Comparison of ENCODE assay signal across 8 mouse cellular contexts in genomic region chr1:143740581-143740980, GRCm38 (mm10). TPM values are rescaled to one million over a fixed set of nuclear protein-coding genes. Genes with fewer than 3 reads are reported as not detected.
DNase-seq lines count a peak whose midpoint lies in the region; ATAC-seq and TF ChIP-seq lines count a peak whose summit lies in the region.

No protein-coding gene starts in this region.

- no peak overlapping the region for H3K4me3 ChIP-seq in heart, embryonic 14.5 days (ENCODE audit: control insufficient read depth in 1 of 2, insufficient read depth in 1 of 2, low read depth in 1 of 2, low read length in 2 of 2)
- H3K4me3 ChIP-seq in stomach, embryonic 14.5 days (ENCODE audit: low read depth, low read length), result no peak overlapping the region
- no peak overlapping the region for H3K4me3 ChIP-seq in stomach, postnatal 0 days (ENCODE audit: low read depth, low read length)
- no peak overlapping the region for H3K4me3 ChIP-seq in intestine, postnatal 0 days (ENCODE audit: low read depth, low read length)

- no peak for DNase-seq in heart, postnatal 10 days
- no peak for DNase-seq in stomach, postnatal 0 days (ENCODE audit: low spot score)
- DNase-seq in telencephalon, adult 2 months (ENCODE audit: low read depth, low spot score), result peak; percentile 21
- no peak for DNase-seq in ovary, postnatal 10 days (ENCODE audit: low spot score)
- no peak for DNase-seq in adrenal gland, postnatal 25 days

- H3K27ac ChIP-seq in heart, embryonic 14.5 days (replicated peaks in 1 of 2; ENCODE audit: control insufficient read depth in 1 of 2, insufficient read depth in 1 of 2, low read depth in 2 of 2, low read length in 2 of 2), result no peak overlapping the region
- no peak overlapping the region for H3K27ac ChIP-seq in stomach, embryonic 14.5 days (ENCODE audit: low read length)
- no peak overlapping the region for H3K27ac ChIP-seq in stomach, postnatal 0 days (replicated peaks)
- H3K27ac ChIP-seq in intestine, postnatal 0 days (ENCODE audit: low read depth, low read length), result no peak overlapping the region

- no peak for ATAC-seq in heart, embryonic 14.5 days (ENCODE audit: insufficient number of reproducible peaks, insufficient read depth, low FRiP score, low read depth)
- no peak for ATAC-seq in stomach, embryonic 14.5 days (ENCODE audit: insufficient number of reproducible peaks, insufficient read depth, low FRiP score, low read depth)
- no peak for ATAC-seq in stomach, postnatal 0 days (ENCODE audit: low FRiP score, low TSS enrichment)
- no peak for ATAC-seq in intestine, postnatal 0 days

- peaks cover 38% of the 10 kb centered on the region for H3K36me3 ChIP-seq in heart, embryonic 14.5 days (ENCODE audit: control insufficient read depth, insufficient read depth, low read length)
- peaks cover 15% of the 10 kb centered on the region for H3K36me3 ChIP-seq in stomach, embryonic 14.5 days (ENCODE audit: control insufficient read depth, insufficient read depth, low read length)
- H3K36me3 ChIP-seq in stomach, postnatal 0 days (ENCODE audit: control insufficient read depth, insufficient read depth, low read length), result peaks cover 6% of the 10 kb centered on the region; the same call in 1 of the 2 replicates
- peaks cover 19% of the 10 kb centered on the region for H3K36me3 ChIP-seq in intestine, postnatal 0 days (ENCODE audit: control insufficient read depth, insufficient read depth)

- no peak overlapping the region for H3K9ac ChIP-seq in heart, embryonic 14.5 days (ENCODE audit: low read length)
- H3K9ac ChIP-seq in stomach, embryonic 14.5 days (replicated peaks; ENCODE audit: low read depth, low read length), result no peak overlapping the region
- no peak overlapping the region for H3K9ac ChIP-seq in stomach, postnatal 0 days (ENCODE audit: low read length)
- no peak overlapping the region for H3K9ac ChIP-seq in intestine, postnatal 0 days (ENCODE audit: low read depth, low read length)

- intact Hi-C loops in heart, postnatal 10 days (cut with DNase I), result no loop called here

- WGBS in heart, embryonic 14.5 days, result 80% methylated on average over 10 of the region's 10 CpGs
- 90% methylated on average over 10 of the region's 10 CpGs for WGBS in stomach, embryonic 14.5 days
- WGBS in stomach, postnatal 0 days, result 83% methylated on average over 8 of the region's 10 CpGs
- WGBS in intestine, postnatal 0 days, result 90% methylated on average over 10 of the region's 10 CpGs

- peak overlapping the region; percentile 90 for H3K4me2 ChIP-seq in heart, embryonic 14.5 days (ENCODE audit: low read length)
- peak overlapping the region; percentile 56 for H3K4me2 ChIP-seq in stomach, embryonic 14.5 days (replicated peaks; ENCODE audit: low read depth, low read length)
- no peak overlapping the region for H3K4me2 ChIP-seq in stomach, postnatal 0 days (replicated peaks; ENCODE audit: low read depth)
- peak overlapping the region; percentile 78; the same call in 1 of the 2 replicates for H3K4me2 ChIP-seq in intestine, postnatal 0 days (replicated peaks; ENCODE audit: low read depth)

- peaks cover 0 to 2% of the 10 kb centered on the region in 2 experiments; a peak in 1 of 4 replicates for H3K4me1 ChIP-seq in heart, embryonic 14.5 days (ENCODE audit: control insufficient read depth in 2 of 2, insufficient read depth in 2 of 2, low read length in 2 of 2)
- H3K4me1 ChIP-seq in stomach, embryonic 14.5 days (ENCODE audit: control insufficient read depth, insufficient read depth, low read length), result no peaks in the 10 kb centered on the region
- H3K4me1 ChIP-seq in stomach, postnatal 0 days (replicated peaks; ENCODE audit: control insufficient read depth, insufficient read depth), result no peaks in the 10 kb centered on the region
- no peaks in the 10 kb centered on the region for H3K4me1 ChIP-seq in intestine, postnatal 0 days (replicated peaks; ENCODE audit: control insufficient read depth, insufficient read depth, low read length)

- TF ChIP-seq CTCF in stomach, postnatal 0 days (IDR thresholded peaks at IDR 0.05; ENCODE audit: low read depth), result no peak
- no peak for TF ChIP-seq CTCF in intestine, postnatal 0 days (IDR thresholded peaks at IDR 0.05; ENCODE audit: low read depth)

- no peaks in the 10 kb centered on the region for H3K27me3 ChIP-seq in heart, embryonic 14.5 days (ENCODE audit: control insufficient read depth, insufficient read depth, low read length)
- no peaks in the 10 kb centered on the region for H3K27me3 ChIP-seq in stomach, embryonic 14.5 days (ENCODE audit: control insufficient read depth, insufficient read depth, low read length)
- no peaks in the 10 kb centered on the region for H3K27me3 ChIP-seq in stomach, postnatal 0 days (ENCODE audit: control insufficient read depth, insufficient read depth, low read length)
- H3K27me3 ChIP-seq in intestine, postnatal 0 days (replicated peaks; ENCODE audit: control insufficient read depth, insufficient read depth, low read length), result no peaks in the 10 kb centered on the region

- no peaks in the 10 kb centered on the region for H3K9me3 ChIP-seq in heart, embryonic 14.5 days (ENCODE audit: control insufficient read depth, low read length)
- H3K9me3 ChIP-seq in stomach, embryonic 14.5 days (ENCODE audit: control insufficient read depth, low read depth, low read length), result no peaks in the 10 kb centered on the region
- no peaks in the 10 kb centered on the region for H3K9me3 ChIP-seq in stomach, postnatal 0 days (ENCODE audit: control insufficient read depth, low read length)
- H3K9me3 ChIP-seq in intestine, postnatal 0 days (ENCODE audit: control insufficient read depth), result no peaks in the 10 kb centered on the region

- no peak for TF ChIP-seq EP300 in stomach, postnatal 0 days (optimal IDR thresholded peaks at IDR 0.05)

RNA-seq across cellular contexts. Expression of gene Glrx2, which starts 24.4 kb away (rescaled TPM):
- 82.1 and 83.9 TPM in 2 replicates for polyA plus RNA-seq in heart, embryonic 14.5 days (2014; fragmentation: Nextera tagmentation; extraction: Ambion mirVana)
- total RNA-seq in heart, postnatal 10 days (2021), result 10 to 100 TPM; 74.7 to 84.3 TPM
- 73.2 and 77.6 TPM in 2 replicates for polyA plus RNA-seq in stomach, embryonic 14.5 days (2014; fragmentation: Nextera tagmentation; extraction: Ambion mirVana)
- polyA plus RNA-seq in stomach, postnatal 0 days (2015; fragmentation: Nextera tagmentation; extraction: Ambion mirVana), result 104 TPM in 2 replicates
- polyA plus RNA-seq in intestine, postnatal 0 days (2015; fragmentation: Nextera tagmentation; extraction: Ambion mirVana), result 103 and 104 TPM in 2 replicates
- total RNA-seq in adrenal gland, postnatal 25 days (2021), result 86.3 and 89.7 TPM in 2 replicates

RNA-seq across cellular contexts. Expression of gene Trove2, which starts 36.3 kb away (rescaled TPM):
- 14.5 and 16.3 TPM in 2 replicates for polyA plus RNA-seq in heart, embryonic 14.5 days (2014; fragmentation: Nextera tagmentation; extraction: Ambion mirVana)
- 10 to 100 TPM; 11.1 to 12.8 TPM for total RNA-seq in heart, postnatal 10 days (2021)
- polyA plus RNA-seq in stomach, embryonic 14.5 days (2014; fragmentation: Nextera tagmentation; extraction: Ambion mirVana), result 20.8 and 20.9 TPM in 2 replicates
- 8.7 and 8.9 TPM in 2 replicates for polyA plus RNA-seq in stomach, postnatal 0 days (2015; fragmentation: Nextera tagmentation; extraction: Ambion mirVana)
- 3.4 and 3.9 TPM in 2 replicates for polyA plus RNA-seq in intestine, postnatal 0 days (2015; fragmentation: Nextera tagmentation; extraction: Ambion mirVana)
- 13.2 and 14.6 TPM in 2 replicates for total RNA-seq in adrenal gland, postnatal 25 days (2021)

RNA-seq across cellular contexts. Expression of gene Uchl5, which starts 36.5 kb away (rescaled TPM):
- 44.7 and 45.8 TPM in 2 replicates for polyA plus RNA-seq in heart, embryonic 14.5 days (2014; fragmentation: Nextera tagmentation; extraction: Ambion mirVana)
- total RNA-seq in heart, postnatal 10 days (2021), result 10 to 100 TPM; 19.3 to 20.1 TPM
- polyA plus RNA-seq in stomach, embryonic 14.5 days (2014; fragmentation: Nextera tagmentation; extraction: Ambion mirVana), result 64.6 and 71.4 TPM in 2 replicates
- 57.6 and 61.5 TPM in 2 replicates for polyA plus RNA-seq in stomach, postnatal 0 days (2015; fragmentation: Nextera tagmentation; extraction: Ambion mirVana)
- polyA plus RNA-seq in intestine, postnatal 0 days (2015; fragmentation: Nextera tagmentation; extraction: Ambion mirVana), result 65.7 and 68.0 TPM in 2 replicates
- total RNA-seq in adrenal gland, postnatal 25 days (2021), result 24.5 and 34.8 TPM in 2 replicates

RNA-seq across cellular contexts. Expression of gene Cdc73, which starts 37.9 kb away (rescaled TPM):
- polyA plus RNA-seq in heart, embryonic 14.5 days (2014; fragmentation: Nextera tagmentation; extraction: Ambion mirVana), result 16.9 and 17.3 TPM in 2 replicates
- 10 to 100 TPM; 51.0 to 52.8 TPM for total RNA-seq in heart, postnatal 10 days (2021)
- 20.3 and 23.9 TPM in 2 replicates for polyA plus RNA-seq in stomach, embryonic 14.5 days (2014; fragmentation: Nextera tagmentation; extraction: Ambion mirVana)
- polyA plus RNA-seq in stomach, postnatal 0 days (2015; fragmentation: Nextera tagmentation; extraction: Ambion mirVana), result 11.4 and 11.8 TPM in 2 replicates
- polyA plus RNA-seq in intestine, postnatal 0 days (2015; fragmentation: Nextera tagmentation; extraction: Ambion mirVana), result 12.6 and 14.3 TPM in 2 replicates
- total RNA-seq in adrenal gland, postnatal 25 days (2021), result 98.2 and 110 TPM in 2 replicates
